Mouse (Mus musculus) neural tube, embryonic 13.5 days (tissue): ENCODE measurements around the gene Vps13d. TPM values are rescaled to one million over a fixed set of nuclear protein-coding genes. Genes with fewer than 3 reads are reported as not detected.

Source experiments
- ATAC-seq: fragments of 200-750 bp; cut with Nextera tagmentation; 2 replicates; pipeline ENCODE4 v1.8.0; 2017; ENCODE audit warnings: low read depth, mild to moderate bottlenecking, moderate TSS enrichment, moderate library complexity
- H3K27ac ChIP-seq: fragments of 300-500 bp; sonication (generic); replicated peaks from 2 replicates; pipeline ENCODE4 v1.5.1; 2015; ENCODE audit warnings: moderate library complexity, mild to moderate bottlenecking, inconsistent platforms
- H3K27me3 ChIP-seq: fragments of 300-500 bp; sonication (generic); 2 replicates; pipeline ENCODE4 v1.6.1; 2015; ENCODE audit warnings: mild to moderate bottlenecking, inconsistent platforms
- H3K36me3 ChIP-seq: fragments of 300-500 bp; sonication (generic); 2 replicates; pipeline ENCODE4 v1.6.1; 2015; ENCODE audit warnings: mild to moderate bottlenecking, inconsistent platforms
- H3K4me1 ChIP-seq: fragments of 300-500 bp; sonication (generic); replicated peaks from 2 replicates; pipeline ENCODE4 v1.6.1; 2015; ENCODE audit warnings: inconsistent platforms
- H3K4me2 ChIP-seq: fragments of 300-500 bp; sonication (generic); 2 replicates; pipeline ENCODE4 v1.6.1; 2015; ENCODE audit warnings: inconsistent platforms, mild to moderate bottlenecking, moderate library complexity
- H3K4me3 ChIP-seq: fragments of 300-500 bp; sonication (generic); 2 replicates; pipeline ENCODE4 v1.5.1; 2015; ENCODE audit warnings: mild to moderate bottlenecking, inconsistent platforms
- H3K9ac ChIP-seq: fragments of 300-500 bp; sonication (generic); 2 replicates; pipeline ENCODE4 v1.6.1; 2015; ENCODE audit warnings: moderate library complexity, mild to moderate bottlenecking, inconsistent platforms
- H3K9me3 ChIP-seq: fragments of 300-500 bp; sonication (generic); 2 replicates; pipeline ENCODE4 v1.6.1; 2016; ENCODE audit warnings: inconsistent platforms
- WGBS: fragments of 180-500 bp; shearing (Covaris S2); methylation state at CpG from one replicate; pipeline ENCODE4 v1.1.7; 2015; 5-methylcytosine and 5-hydroxymethylcytosine counted together
- polyA plus RNA-seq: library from polyadenylated mRNA; unstranded; fragments of >200 nt; fragmentation: Nextera tagmentation; extraction: Ambion mirVana; gene quantifications from 2 replicates; pipeline ENCODE4 v1.2.1, GENCODE M21; 2015

The Vps13d gene
- polyA plus RNA-seq, 1 experiment from 2014 or later, result 6.3 TPM

- Histone ChIP-seq H3K4me2 (no peak overlapping the region), H3K9me3 (no peaks in the 10 kb centered on the region), H3K9ac (no peak overlapping the region), H3K27ac (no peak overlapping the region), H3K4me1 (no peaks in the 10 kb centered on the region), H3K27me3 (no peaks in the 10 kb centered on the region), H3K4me3 (no peak overlapping the region), H3K36me3 (no peaks in the 10 kb centered on the region)
- 75% methylated on average over 6 of the region's 6 CpGs for WGBS
- ATAC-seq, result no peak
Measured at GRCm38 (mm10) chr4:145209076-145209689, 14.4 kb upstream of the Vps13d start.

- H3K4me1 ChIP-seq, result no peaks in the 10 kb centered on the region
- no peaks in the 10 kb centered on the region for H3K36me3 ChIP-seq
- no peak overlapping the region for H3K4me3 ChIP-seq
- H3K27me3 ChIP-seq, result no peaks in the 10 kb centered on the region
- no peak overlapping the region for H3K27ac ChIP-seq
- no peak overlapping the region for H3K4me2 ChIP-seq
- no peaks in the 10 kb centered on the region for H3K9me3 ChIP-seq
- H3K9ac ChIP-seq, result no peak overlapping the region
- 85% methylated on average over 3 of the region's 3 CpGs for WGBS
- no peak for ATAC-seq
Measured at GRCm38 (mm10) chr4:145207718-145208371, 13.0 kb upstream of the Vps13d start.

GRCm38 (mm10) chr4:145204779-145205178 is 10.0 kb upstream of the Vps13d start:
- no peaks in the 10 kb centered on the region for H3K9me3 ChIP-seq
- no peak for ATAC-seq
- H3K27me3 ChIP-seq, result no peaks in the 10 kb centered on the region
- 88% methylated on average over 8 of the region's 8 CpGs for WGBS
- no peaks in the 10 kb centered on the region for H3K4me1 ChIP-seq
- no peak overlapping the region for H3K4me2 ChIP-seq
- H3K9ac ChIP-seq, result no peak overlapping the region
- no peak overlapping the region for H3K4me3 ChIP-seq
- H3K27ac ChIP-seq, result no peak overlapping the region
- H3K36me3 ChIP-seq, result no peaks in the 10 kb centered on the region

- no peaks in the 10 kb centered on the region for H3K9me3 ChIP-seq
- no peak overlapping the region for H3K4me3 ChIP-seq
- H3K27me3 ChIP-seq, result no peaks in the 10 kb centered on the region
- ATAC-seq, result no peak
- H3K36me3 ChIP-seq, result no peaks in the 10 kb centered on the region
- H3K4me2 ChIP-seq, result no peak overlapping the region
- H3K9ac ChIP-seq, result no peak overlapping the region
- WGBS, result 74% methylated on average over 2 of the region's 2 CpGs
- H3K4me1 ChIP-seq, result no peaks in the 10 kb centered on the region
- no peak overlapping the region for H3K27ac ChIP-seq
Measured at GRCm38 (mm10) chr4:145203305-145203704, 8.5 kb upstream of the Vps13d start.

- Histone ChIP-seq H3K9me3 (no peaks in the 10 kb centered on the region), H3K4me1 (no peaks in the 10 kb centered on the region), H3K36me3 (no peaks in the 10 kb centered on the region), H3K4me2 (no peak overlapping the region), H3K27me3 (no peaks in the 10 kb centered on the region), H3K27ac (no peak overlapping the region), H3K9ac (no peak overlapping the region), H3K4me3 (no peak overlapping the region)
- ATAC-seq, result no peak
- 77% methylated on average over 3 of the region's 3 CpGs for WGBS
Measured at GRCm38 (mm10) chr4:145201424-145201823, 6.6 kb upstream of the Vps13d start.

GRCm38 (mm10) chr4:145199982-145200699 is 5.3 kb upstream of the Vps13d start:
- no peaks in the 10 kb centered on the region for H3K4me1 ChIP-seq
- no peaks in the 10 kb centered on the region for H3K36me3 ChIP-seq
- no peaks in the 10 kb centered on the region for H3K9me3 ChIP-seq
- no peak overlapping the region for H3K4me2 ChIP-seq
- H3K27me3 ChIP-seq, result no peaks in the 10 kb centered on the region
- no peak overlapping the region for H3K9ac ChIP-seq
- H3K27ac ChIP-seq, result no peak overlapping the region
- 54% methylated on average over 11 of the region's 11 CpGs for WGBS
- no peak for ATAC-seq
- no peak overlapping the region for H3K4me3 ChIP-seq

GRCm38 (mm10) chr4:145196586-145196985 is 1.8 kb upstream of the Vps13d start:
- H3K36me3 ChIP-seq, result no peaks in the 10 kb centered on the region
- no peak overlapping the region for H3K4me3 ChIP-seq
- H3K27ac ChIP-seq, result no peak overlapping the region
- no peaks in the 10 kb centered on the region for H3K27me3 ChIP-seq
- no peak overlapping the region for H3K9ac ChIP-seq
- H3K4me2 ChIP-seq, result no peak overlapping the region
- no peaks in the 10 kb centered on the region for H3K9me3 ChIP-seq
- H3K4me1 ChIP-seq, result peaks cover 20% of the 10 kb centered on the region
- no peak for ATAC-seq
- WGBS, result 87% methylated on average over 4 of the region's 4 CpGs

GRCm38 (mm10) chr4:145195172-145195571 is 367 bp upstream of the Vps13d start:
- Histone ChIP-seq H3K4me1 (peaks cover 20% of the 10 kb centered on the region), H3K4me2 (peak overlapping the region; percentile 37), H3K4me3 (peak overlapping the region; percentile 85), H3K9me3 (no peaks in the 10 kb centered on the region), H3K9ac (peak overlapping the region; percentile 92; the same call in 1 of the 2 replicates), H3K27me3 (no peaks in the 10 kb centered on the region), H3K36me3 (peaks cover 3% of the 10 kb centered on the region), H3K27ac (no peak overlapping the region)
- 17% methylated on average over 5 of the region's 5 CpGs for WGBS
- ATAC-seq, result peak; percentile 68

- peak; percentile 9 for ATAC-seq
- Histone ChIP-seq H3K4me2 (peak overlapping the region; percentile 97), H3K36me3 (peaks cover 14% of the 10 kb centered on the region), H3K4me1 (peaks cover 20% of the 10 kb centered on the region), H3K27me3 (no peaks in the 10 kb centered on the region), H3K27ac (peak overlapping the region; percentile 78), H3K4me3 (peak overlapping the region; percentile 85), H3K9ac (peak overlapping the region; percentile 92), H3K9me3 (no peaks in the 10 kb centered on the region)
- WGBS, result under 1% methylated on average over 10 of the region's 10 CpGs
Measured at GRCm38 (mm10) chr4:145193991-145194511, 754 bp downstream of the Vps13d start.

- Histone ChIP-seq H3K9me3 (no peaks in the 10 kb centered on the region), H3K27ac (no peak overlapping the region), H3K4me1 (peaks cover 20% of the 10 kb centered on the region), H3K4me3 (peak overlapping the region; percentile 85), H3K27me3 (no peaks in the 10 kb centered on the region), H3K36me3 (peaks cover 19% of the 10 kb centered on the region), H3K4me2 (peak overlapping the region; percentile 97), H3K9ac (peak overlapping the region; percentile 92; the same call in 1 of the 2 replicates)
- WGBS, result 56% methylated on average over 3 of the region's 3 CpGs
- ATAC-seq, result no peak
Measured at GRCm38 (mm10) chr4:145193406-145193805, 1.4 kb downstream of the Vps13d start.

GRCm38 (mm10) chr4:145192686-145193085 is 2.1 kb downstream of the Vps13d start:
- peaks cover 20% of the 10 kb centered on the region for H3K4me1 ChIP-seq
- peak overlapping the region; percentile 97; the same call in 1 of the 2 replicates for H3K4me2 ChIP-seq
- H3K27me3 ChIP-seq, result no peaks in the 10 kb centered on the region
- H3K9me3 ChIP-seq, result no peaks in the 10 kb centered on the region
- H3K4me3 ChIP-seq, result no peak overlapping the region
- H3K27ac ChIP-seq, result no peak overlapping the region
- peaks cover 21% of the 10 kb centered on the region for H3K36me3 ChIP-seq
- no peak for ATAC-seq
- peak overlapping the region; percentile 38; the same call in 1 of the 2 replicates for H3K9ac ChIP-seq

- peaks cover 58% of the 10 kb centered on the region for H3K36me3 ChIP-seq
- ATAC-seq, result no peak
- no peak overlapping the region for H3K4me3 ChIP-seq
- H3K27me3 ChIP-seq, result no peaks in the 10 kb centered on the region
- peaks cover 14% of the 10 kb centered on the region for H3K4me1 ChIP-seq
- H3K9me3 ChIP-seq, result no peaks in the 10 kb centered on the region
- no peak overlapping the region for H3K9ac ChIP-seq
- H3K27ac ChIP-seq, result no peak overlapping the region
- H3K4me2 ChIP-seq, result no peak overlapping the region
Measured at GRCm38 (mm10) chr4:145188561-145188960, 6.2 kb downstream of the Vps13d start.
